Mouse (Mus musculus) E14TG2a.4 (cell line): ENCODE data around the gene Gys1.

Experiments used
- CTCF ChIP-seq: conservative IDR thresholded peaks from 2 replicates; pipeline ENCODE4 v1.5.1; 2014; ENCODE audit warnings: low read length
- NANOG ChIP-seq: IDR thresholded peaks from 2 replicates; pipeline ENCODE4 v1.6.1; 2014; ENCODE audit warnings: borderline replicate concordance, low read length, mixed read lengths
- POU5F1 ChIP-seq: IDR thresholded peaks from 2 replicates; pipeline ENCODE4 v1.6.1; 2014; ENCODE audit warnings: low read length, borderline replicate concordance

GRCm38 (mm10) chr7:45408949-45409348, 25.7 kb upstream of the Gys1 start:
- no peak for TF ChIP-seq CTCF
- no peak for TF ChIP-seq POU5F1
- no peak for TF ChIP-seq NANOG
